Mouse (Mus musculus) megakaryocyte, embryonic 14.5 days (primary cell): ENCODE results near the gene Rnf166.

Source experiments
- FLI1 ChIP-seq: IDR thresholded peaks from 2 replicates; pipeline ENCODE4 v1.6.1; 2012; ENCODE audit warnings: low read length, inconsistent platforms, mixed read lengths
- GATA1 ChIP-seq: IDR thresholded peaks from 3 replicates; pipeline ENCODE4 v1.6.1; 2012; ENCODE audit warnings: mixed read lengths, low read length, inconsistent platforms, borderline replicate concordance

DNA sequence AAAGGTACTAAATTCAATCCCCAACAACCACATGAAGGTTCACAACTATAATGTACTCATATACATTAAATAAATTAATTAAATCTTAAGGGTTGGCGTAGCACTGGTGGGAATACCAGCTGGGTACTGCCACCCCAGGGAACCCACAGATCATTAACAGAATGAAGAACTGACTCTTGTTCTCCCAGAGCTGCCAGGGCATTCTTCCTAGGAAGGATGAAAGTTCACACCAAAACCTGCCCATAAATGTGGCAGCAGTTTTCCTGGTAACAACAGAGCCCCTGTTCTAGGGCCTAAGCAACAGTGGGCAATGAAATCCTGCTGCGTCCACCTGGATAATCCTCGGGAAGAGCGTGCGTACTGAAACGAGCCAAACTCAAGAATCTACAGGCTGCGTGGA is 33.5 kb downstream of the Rnf166 start:
- no peak for TF ChIP-seq GATA1
- no peak for TF ChIP-seq FLI1
